Mouse (Mus musculus): ENCODE measurements around the gene Cetn3.

Cetn3 gene

GRCm38 (mm10) chr13:81782971-81783404, at the start of gene Cetn3:
Cetn3 (plus strand) TSS chr13:81783077.
- peak; percentile 99 for DNase-seq (ENCODE audit: low read depth)

GRCm38 (mm10) chr13:81736606-81737005, 46.3 kb upstream of the Cetn3 start:
- DNase-seq (ENCODE audit: low read depth): no peak

- no peak for DNase-seq (ENCODE audit: low read depth)
Measured at GRCm38 (mm10) chr13:81740898-81741297, 42.0 kb upstream of the Cetn3 start.

- no peak for DNase-seq (ENCODE audit: low read depth)
Measured at GRCm38 (mm10) chr13:81743391-81744091, 39.3 kb upstream of the Cetn3 start.

- DNase-seq (ENCODE audit: low read depth): no peak
Measured at GRCm38 (mm10) chr13:81744092-81744396, 38.8 kb upstream of the Cetn3 start.

GRCm38 (mm10) chr13:81754878-81755277, 28.0 kb upstream of the Cetn3 start:
- no peak for DNase-seq (ENCODE audit: low read depth)

- no peak for DNase-seq (ENCODE audit: low read depth)
Measured at GRCm38 (mm10) chr13:81755324-81755723, 27.6 kb upstream of the Cetn3 start.

- no peak for DNase-seq (ENCODE audit: low read depth)
Measured at GRCm38 (mm10) chr13:81757058-81757660, 25.7 kb upstream of the Cetn3 start.

GRCm38 (mm10) chr13:81760379-81760778, 22.5 kb upstream of the Cetn3 start:
- peak; percentile 52 for DNase-seq (ENCODE audit: low read depth)

- DNase-seq (ENCODE audit: low read depth): peak; percentile 75
Measured at GRCm38 (mm10) chr13:81761566-81762186, 21.2 kb upstream of the Cetn3 start.

GRCm38 (mm10) chr13:81764173-81764572, 18.7 kb upstream of the Cetn3 start:
- no peak for DNase-seq (ENCODE audit: low read depth)

- DNase-seq (ENCODE audit: low read depth): peak; percentile 72
Measured at GRCm38 (mm10) chr13:81767038-81767659, 15.7 kb upstream of the Cetn3 start.

- no peak for DNase-seq (ENCODE audit: low read depth)
Measured at GRCm38 (mm10) chr13:81776217-81776616, 6.7 kb upstream of the Cetn3 start.

- DNase-seq (ENCODE audit: low read depth): no peak
Measured at GRCm38 (mm10) chr13:81782475-81782874, 402 bp upstream of the Cetn3 start.

- peak; percentile 98 for DNase-seq (ENCODE audit: low read depth)
Measured at GRCm38 (mm10) chr13:81783405-81784342, 797 bp downstream of the Cetn3 start.

GRCm38 (mm10) chr13:81785766-81786480, 3.0 kb downstream of the Cetn3 start:
- no peak for DNase-seq (ENCODE audit: low read depth)

- DNase-seq (ENCODE audit: low read depth): no peak
Measured at GRCm38 (mm10) chr13:81790160-81790559, 7.3 kb downstream of the Cetn3 start.

GRCm38 (mm10) chr13:81791861-81792260, 9.0 kb downstream of the Cetn3 start:
- DNase-seq (ENCODE audit: low read depth): no peak

- peak; percentile 51 for DNase-seq (ENCODE audit: low read depth)
Measured at GRCm38 (mm10) chr13:81793850-81794249, 11.0 kb downstream of the Cetn3 start.

- DNase-seq (ENCODE audit: low read depth): peak; percentile 50
Measured at GRCm38 (mm10) chr13:81801121-81801520, 18.2 kb downstream of the Cetn3 start.

GRCm38 (mm10) chr13:81803713-81804112, 20.8 kb downstream of the Cetn3 start:
- no peak for DNase-seq (ENCODE audit: low read depth)

Data from induced T-regulatory cell, adult 2 months (primary cell).